ENCODE assay signal across 10 mouse cellular contexts in genomic region chr9:53786561-53787407, GRCm38 (mm10). TPM values are rescaled to one million over a fixed set of nuclear protein-coding genes. Genes with fewer than 3 reads are reported as not detected.
DNase-seq lines count a peak whose midpoint lies in the region.
"Had no signal": no experiment of that assay in that cellular context is flagged by ENCODE, and none has a peak within 500 bp of the region (broad histone marks: within the 10 kb centered on the region; RNA-seq: fewer than 3 reads in every experiment).

No protein-coding gene starts in this region.

- intact Hi-C loops in heart, postnatal 14 days (cut with DNase I) = no loop called here

- DNase-seq in heart, postnatal 14 days = peak; percentile 2 to 5
- no peak for DNase-seq in heart, adult 9 months (ENCODE audit: low spot score in 2 of 2)
- peak; percentile 50 for DNase-seq in ES-CJ7 (ENCODE audit: low read depth, low spot score)
- DNase-seq in induced T-regulatory cell, adult 2 months (ENCODE audit: low read depth) = peak; percentile 59
- DNase-seq in testis, postnatal 10 days (ENCODE audit: low spot score) = peak; percentile 68
- DNase-seq in gastrocnemius, postnatal 25 days = no peak
- no peak for DNase-seq in B cell, adult 2 months
- DNase-seq in left cerebral cortex, adult 9 months (ENCODE audit: low spot score in 2 of 2) = no peak
- DNase-seq: kidney, postnatal 25 days; midbrain, embryonic 14.5 days had no signal

RNA-seq across cellular contexts. Expression of gene Slc35f2, which starts 15.4 kb away (rescaled TPM):
- under 1 TPM; 0.12 to 0.41 TPM for total RNA-seq in heart, postnatal 14 days (2021)
- not detected for total RNA-seq in gastrocnemius, postnatal 25 days (2021)

Comparison
In these comparisons a context has a peak if more than half of its experiments do, and no peak if none do; other contexts are left out.
1. DNase-seq: peak in heart, postnatal 14 days (2 of 2), ES-CJ7 (single experiment), induced T-regulatory cell, adult 2 months (single experiment) and testis, postnatal 10 days (single experiment); none in heart, adult 9 months (0 of 2), gastrocnemius, postnatal 25 days (single experiment), B cell, adult 2 months (0 of 2) and left cerebral cortex, adult 9 months (0 of 2).